Mouse (Mus musculus) limb, embryonic 11.5 days (tissue): Measurements from ENCODE around the gene Hexim2. TPM values are rescaled to one million over a fixed set of nuclear protein-coding genes. Genes with fewer than 3 reads are reported as not detected.

ENCODE experiments used
- ATAC-seq: fragments of 200-750 bp; cut with Nextera tagmentation; 2 replicates; pipeline ENCODE4 v1.8.0; 2017; ENCODE audit warnings: low read depth; ENCODE audit not compliant: insufficient number of reproducible peaks, low FRiP score, low TSS enrichment
- DNase-seq: peaks from one replicate; pipeline ENCODE4 v3.0.0-alpha.2; 2015; ENCODE audit warnings: low spot score
- H3K27ac ChIP-seq: fragments of 300-500 bp; sonication (generic); replicated peaks from 2 replicates; pipeline ENCODE4 v1.5.1; 2014; ENCODE audit warnings: low read depth, mild to moderate bottlenecking, low read length
- H3K27me3 ChIP-seq: fragments of 300-500 bp; sonication (generic); 2 replicates; pipeline ENCODE4 v1.6.1; 2014; ENCODE audit warnings: mild to moderate bottlenecking, low read length, mixed read lengths; ENCODE audit not compliant: control insufficient read depth, insufficient read depth
- H3K36me3 ChIP-seq: fragments of 300-500 bp; sonication (generic); 2 replicates; pipeline ENCODE4 v1.6.1; 2014; ENCODE audit warnings: mild to moderate bottlenecking, low read length, moderate library complexity, mixed read lengths; ENCODE audit not compliant: control insufficient read depth, insufficient read depth
- H3K4me1 ChIP-seq: fragments of 300-500 bp; sonication (generic); 2 replicates; pipeline ENCODE4 v1.6.1; 2014; ENCODE audit warnings: low read length, mixed read lengths; ENCODE audit not compliant: control insufficient read depth, insufficient read depth
- H3K4me2 ChIP-seq: fragments of 300-500 bp; sonication (generic); 2 replicates; pipeline ENCODE4 v1.6.1; 2014; ENCODE audit warnings: low read depth, mild to moderate bottlenecking, moderate library complexity; ENCODE audit not compliant: severe bottlenecking
- H3K4me3 ChIP-seq: fragments of 300-500 bp; sonication (generic); 2 replicates; pipeline ENCODE4 v1.5.1; 2014; ENCODE audit warnings: low read depth, low read length
- H3K9ac ChIP-seq: fragments of 300-500 bp; sonication (generic); 2 replicates; pipeline ENCODE4 v1.6.1; 2014; ENCODE audit warnings: mild to moderate bottlenecking, low read length
- H3K9me3 ChIP-seq: fragments of 300-500 bp; sonication (generic); 2 replicates; pipeline ENCODE4 v1.6.1; 2016; ENCODE audit warnings: low read length; ENCODE audit not compliant: control insufficient read depth
- WGBS: fragments of 180-500 bp; shearing (Covaris S2); extraction: QIAGEN DNeasy Blood & Tissue Kit; methylation state at CpG from one replicate; pipeline ENCODE4 v1.1.7; 2014; 5-methylcytosine and 5-hydroxymethylcytosine counted together
- polyA plus RNA-seq: library from polyadenylated mRNA; unstranded; fragments of >200 nt; fragmentation: Nextera tagmentation; extraction: Ambion mirVana; gene quantifications from 2 replicates; pipeline ENCODE4 v1.2.1, GENCODE M21; 2014

Hexim2 gene
- polyA plus RNA-seq = 8.3 and 9.5 TPM in 2 replicates

GRCm38 (mm10) chr11:103131701-103132575 lies at the start of gene Hexim2:
Hexim2 (plus strand) TSS chr11:103132429.
- Histone ChIP-seq H3K9me3 (no peaks in the 10 kb centered on the region), H3K4me2 (peak within 1 kb of the TSS; percentile 63), H3K27ac (peak within 1 kb of the TSS; percentile 96), H3K4me3 (peak within 1 kb of the TSS; percentile 95), H3K4me1 (peaks cover 17% of the 10 kb centered on the region; the same call in 1 of the 2 replicates), H3K27me3 (no peaks in the 10 kb centered on the region), H3K36me3 (no peaks in the 10 kb centered on the region), H3K9ac (peak within 1 kb of the TSS; percentile 100)
- peak; percentile 32; the same call in 1 of the 2 replicates for ATAC-seq
- under 1% methylated on average over 39 of the region's 39 CpGs for WGBS
- peak; percentile 73 for DNase-seq

- Histone ChIP-seq H3K27ac (no peak overlapping the region), H3K9ac (no peak overlapping the region), H3K4me1 (peaks cover 11% of the 10 kb centered on the region), H3K4me3 (no peak overlapping the region), H3K4me2 (no peak overlapping the region), H3K9me3 (no peaks in the 10 kb centered on the region), H3K27me3 (no peaks in the 10 kb centered on the region), H3K36me3 (no peaks in the 10 kb centered on the region)
- no peak for DNase-seq
- WGBS = 96% methylated on average over 7 of the region's 7 CpGs
- ATAC-seq = no peak
Measured at GRCm38 (mm10) chr11:103093306-103093705, 38.9 kb upstream of the Hexim2 start.

- no peak overlapping the region for H3K4me2 ChIP-seq
- no peak overlapping the region for H3K27ac ChIP-seq
- no peaks in the 10 kb centered on the region for H3K9me3 ChIP-seq
- 62% methylated on average over 20 of the region's 20 CpGs for WGBS
- H3K9ac ChIP-seq = no peak overlapping the region
- no peak overlapping the region for H3K4me3 ChIP-seq
- H3K4me1 ChIP-seq = peaks cover 11% of the 10 kb centered on the region
- no peaks in the 10 kb centered on the region for H3K27me3 ChIP-seq
- H3K36me3 ChIP-seq = no peaks in the 10 kb centered on the region
- ATAC-seq = no peak
- DNase-seq = no peak
Measured at GRCm38 (mm10) chr11:103093862-103094833, 38.1 kb upstream of the Hexim2 start.

GRCm38 (mm10) chr11:103095107-103095670 lies 37.0 kb upstream of the Hexim2 start:
- Histone ChIP-seq H3K4me3 (no peak overlapping the region), H3K4me1 (peaks cover 14% of the 10 kb centered on the region), H3K27ac (no peak overlapping the region), H3K9ac (no peak overlapping the region), H3K36me3 (no peaks in the 10 kb centered on the region), H3K4me2 (no peak overlapping the region), H3K27me3 (peaks cover 6% of the 10 kb centered on the region), H3K9me3 (no peaks in the 10 kb centered on the region)
- WGBS = 50% methylated on average over 9 of the region's 9 CpGs
- ATAC-seq (no peak), DNase-seq (no peak)

- no peak for ATAC-seq
Measured at GRCm38 (mm10) chr11:103095801-103096200, 36.4 kb upstream of the Hexim2 start.

GRCm38 (mm10) chr11:103096979-103097894 lies 35.0 kb upstream of the Hexim2 start:
- 28% methylated on average over 22 of the region's 22 CpGs for WGBS
- Histone ChIP-seq H3K9me3 (no peaks in the 10 kb centered on the region), H3K4me1 (peaks cover 18% of the 10 kb centered on the region), H3K4me2 (peak overlapping the region; percentile 16; the same call in 1 of the 2 replicates), H3K4me3 (no peak overlapping the region), H3K9ac (no peak overlapping the region), H3K27ac (no peak overlapping the region), H3K27me3 (peaks cover 21% of the 10 kb centered on the region), H3K36me3 (no peaks in the 10 kb centered on the region)
- ATAC-seq (no peak), DNase-seq (no peak)

More at GRCm38 (mm10) chr11:103095801-103096200, 36.4 kb upstream of the Hexim2 start:
- Histone ChIP-seq H3K4me1 (peaks cover 14% of the 10 kb centered on the region), H3K9ac (no peak overlapping the region), H3K9me3 (no peaks in the 10 kb centered on the region), H3K4me2 (no peak overlapping the region), H3K4me3 (no peak overlapping the region), H3K27me3 (peaks cover 11% of the 10 kb centered on the region), H3K27ac (no peak overlapping the region), H3K36me3 (no peaks in the 10 kb centered on the region)
- WGBS = 87% methylated on average over 6 of the region's 6 CpGs
- DNase-seq = no peak

GRCm38 (mm10) chr11:103098531-103099190 lies 33.6 kb upstream of the Hexim2 start:
- Histone ChIP-seq H3K27me3 (peaks cover 26% of the 10 kb centered on the region), H3K9me3 (no peaks in the 10 kb centered on the region), H3K4me1 (peaks cover 18% of the 10 kb centered on the region), H3K27ac (no peak overlapping the region), H3K36me3 (no peaks in the 10 kb centered on the region), H3K9ac (no peak overlapping the region), H3K4me2 (no peak overlapping the region), H3K4me3 (no peak overlapping the region)
- no peak for ATAC-seq
- WGBS = 72% methylated on average over 11 of the region's 11 CpGs
- DNase-seq = no peak
